Mouse (Mus musculus) embryonic fibroblast, embryonic 13.5 days (primary cell): ENCODE data around the gene Slc35e3.

ENCODE experiments used
- CTCF ChIP-seq: IDR thresholded peaks from 2 replicates; pipeline ENCODE4 v1.5.1; 2011; ENCODE audit warnings: mild to moderate bottlenecking, control low read depth, low read length, moderate library complexity, borderline replicate concordance; ENCODE audit not compliant: insufficient read depth
- POLR2A ChIP-seq: IDR thresholded peaks from 2 replicates; pipeline ENCODE4 v1.6.1; 2011; ENCODE audit warnings: low read depth, mild to moderate bottlenecking, control low read depth, low read length, moderate library complexity

- no peak for TF ChIP-seq CTCF
- no peak for TF ChIP-seq POLR2A
These were observed 61.6 kb downstream of the Slc35e3 start for GRCm38 (mm10) chr10:117684298-117685170.
